Mouse (Mus musculus) cerebellum, adult 11 months (tissue): ENCODE results near the gene Stk38.
"Not testable (repeated sequence)": the region's sequence is repeated elsewhere in the genome, so short reads cannot be mapped to it uniquely, and the experiment has no call there.

ENCODE experiments used
- DNase-seq: peaks from one replicate; pipeline ENCODE4 v3.0.0; 2022

The Stk38 gene

DNA sequence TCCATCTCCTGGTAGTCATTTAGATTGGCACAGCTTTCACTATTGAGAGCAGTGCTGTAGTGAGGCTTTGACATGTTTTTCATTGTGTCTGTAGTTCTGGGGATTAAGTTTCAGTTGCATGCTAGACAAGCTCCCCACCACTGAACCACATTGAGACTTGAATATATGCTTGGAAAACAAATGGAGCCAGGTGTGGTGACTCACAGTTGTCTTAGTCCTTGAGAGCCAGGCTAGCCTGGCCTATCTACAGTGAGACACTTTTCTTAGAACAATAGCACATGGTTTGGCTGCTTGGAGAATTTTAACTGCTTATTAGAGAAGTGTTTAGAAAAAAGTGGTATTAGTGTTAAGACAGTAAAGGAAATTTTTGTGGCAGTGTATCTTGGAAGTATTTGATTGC lies 26.5 kb upstream of the Stk38 start:
- DNase-seq, result no peak

DNA sequence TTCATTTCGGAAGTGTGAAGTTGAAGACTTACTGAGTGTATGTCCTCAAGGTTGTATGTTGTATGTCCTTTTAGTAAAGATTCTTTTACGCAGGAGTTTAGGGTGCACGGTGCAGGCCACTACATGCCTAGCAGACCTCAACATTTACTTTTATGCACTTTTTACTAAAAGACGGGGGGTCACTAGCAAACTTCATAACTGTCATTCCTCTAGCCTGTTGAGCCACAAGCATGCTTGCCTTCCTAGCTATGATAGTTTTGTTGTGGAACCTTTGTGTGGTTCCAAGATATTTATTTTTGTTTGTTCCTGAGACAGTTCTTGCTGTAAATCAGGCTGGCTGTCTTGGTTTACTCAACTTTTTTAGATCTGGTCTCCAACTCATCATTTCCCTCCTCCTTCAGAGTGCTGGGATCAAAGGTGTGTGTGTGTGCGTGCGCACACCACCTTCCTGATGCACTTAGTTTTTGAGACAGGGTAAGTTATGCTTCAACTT lies 25.8 kb upstream of the Stk38 start:
- no peak for DNase-seq

DNA sequence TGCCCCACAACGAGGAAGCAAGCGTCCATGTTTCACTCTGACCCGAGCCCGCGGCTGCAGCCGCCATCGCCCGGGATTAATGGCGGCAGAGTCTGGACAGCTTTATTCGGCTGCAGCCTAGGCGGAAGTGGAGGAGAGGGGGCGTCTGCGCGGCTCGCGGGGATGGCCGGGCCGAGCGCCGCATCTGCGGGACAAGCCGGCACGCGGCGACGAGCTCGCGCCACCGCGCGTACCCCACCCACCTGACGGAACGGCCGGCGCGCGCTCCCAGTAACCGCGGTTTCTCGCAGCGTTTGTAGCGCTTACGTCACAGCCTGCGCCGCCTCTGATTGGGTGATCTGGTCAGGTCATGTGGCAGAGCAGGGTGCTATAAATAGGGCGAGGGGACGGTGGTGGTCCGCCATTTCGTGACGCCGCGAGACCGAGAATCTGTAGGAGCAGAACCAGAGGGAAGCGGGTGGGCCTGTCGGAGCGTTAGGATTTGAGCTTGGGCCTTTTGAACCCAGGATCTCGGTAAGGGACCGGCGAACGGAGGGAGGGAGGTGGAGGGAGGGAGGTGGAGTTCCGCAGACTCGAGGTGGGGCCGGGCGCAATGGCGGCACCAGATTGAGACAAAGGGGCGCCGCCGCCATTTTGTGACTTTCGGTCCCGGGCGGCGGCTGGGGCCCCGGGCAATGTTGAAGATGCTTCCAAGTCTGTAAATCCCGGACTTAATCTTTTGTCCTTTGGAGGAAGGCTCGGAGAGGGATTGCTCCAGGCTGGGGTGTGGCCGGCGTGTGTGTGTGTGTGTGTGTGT lies 24.7 kb upstream of the Stk38 start, which contains the start of gene Srsf3:
Gene Srsf3 (plus strand): TSS at position 355 of the 796 bp plus-strand sequence.
- DNase-seq, result peak; percentile 98

DNA sequence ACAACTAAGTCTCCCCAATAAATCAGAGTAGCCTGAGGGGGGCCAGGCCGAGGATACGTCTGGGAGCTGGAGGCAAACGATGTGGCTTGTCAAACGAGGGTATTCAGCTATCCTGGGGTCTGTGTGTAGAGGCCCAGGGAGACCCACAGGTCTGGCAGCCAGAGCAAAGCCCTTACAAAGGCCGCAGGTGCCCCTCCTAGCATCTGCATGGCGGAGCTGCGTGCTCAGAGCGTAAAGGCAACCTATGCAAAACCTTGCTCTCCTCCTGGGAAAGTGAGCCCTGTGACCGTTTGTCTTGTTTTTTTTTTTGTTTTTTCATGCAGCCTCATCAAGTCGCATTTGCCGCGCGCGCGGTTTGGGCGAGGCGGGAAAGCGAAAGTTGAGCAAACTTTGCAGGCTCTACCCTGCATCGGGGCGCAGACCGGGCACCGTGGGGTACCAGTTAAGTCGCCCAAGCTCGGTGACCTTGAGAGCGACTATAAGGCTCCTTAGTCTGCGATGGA lies 24.0 kb upstream of the Stk38 start:
- no peak for DNase-seq

GRCm38 (mm10) chr17:29031085-29031711 lies 23.4 kb upstream of the Stk38 start:
- not testable (repeated sequence) for DNase-seq

DNA sequence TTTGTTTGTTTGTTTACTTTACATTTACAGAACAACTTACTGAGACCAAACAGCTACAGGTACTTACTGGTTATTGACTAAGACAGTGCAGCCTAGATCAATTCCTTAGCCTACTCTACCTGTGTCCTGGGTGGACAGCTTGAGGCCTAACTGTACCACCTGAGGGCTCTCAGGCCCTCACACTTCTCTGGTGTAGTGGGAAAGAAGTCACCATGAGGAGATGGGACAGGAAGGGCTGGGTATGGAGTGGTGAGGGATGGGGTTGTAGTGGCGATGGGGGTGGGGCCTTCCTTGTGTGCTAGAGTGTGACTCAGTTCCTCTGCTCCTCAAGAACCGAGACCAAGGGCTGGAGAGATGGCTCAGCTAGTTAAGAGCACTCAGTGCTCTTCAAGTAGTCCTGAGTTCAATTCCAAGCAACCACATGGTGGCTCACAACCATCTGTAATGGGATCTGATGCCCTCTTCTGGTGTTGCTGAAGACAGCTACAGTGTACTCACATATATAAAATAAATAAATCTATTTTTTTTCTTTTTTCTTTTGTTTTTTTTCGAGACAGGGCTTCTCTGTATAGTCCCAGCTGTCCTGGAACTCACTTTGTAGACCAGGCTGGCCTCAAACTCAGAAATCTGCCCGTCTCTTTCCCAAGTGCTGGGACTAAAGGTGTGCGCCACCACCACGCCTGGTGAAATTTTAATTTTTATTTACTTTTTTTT lies 22.7 kb upstream of the Stk38 start:
- DNase-seq, result no peak

GRCm38 (mm10) chr17:29026652-29027356 lies 19.0 kb upstream of the Stk38 start:
- DNase-seq, result no peak

DNA sequence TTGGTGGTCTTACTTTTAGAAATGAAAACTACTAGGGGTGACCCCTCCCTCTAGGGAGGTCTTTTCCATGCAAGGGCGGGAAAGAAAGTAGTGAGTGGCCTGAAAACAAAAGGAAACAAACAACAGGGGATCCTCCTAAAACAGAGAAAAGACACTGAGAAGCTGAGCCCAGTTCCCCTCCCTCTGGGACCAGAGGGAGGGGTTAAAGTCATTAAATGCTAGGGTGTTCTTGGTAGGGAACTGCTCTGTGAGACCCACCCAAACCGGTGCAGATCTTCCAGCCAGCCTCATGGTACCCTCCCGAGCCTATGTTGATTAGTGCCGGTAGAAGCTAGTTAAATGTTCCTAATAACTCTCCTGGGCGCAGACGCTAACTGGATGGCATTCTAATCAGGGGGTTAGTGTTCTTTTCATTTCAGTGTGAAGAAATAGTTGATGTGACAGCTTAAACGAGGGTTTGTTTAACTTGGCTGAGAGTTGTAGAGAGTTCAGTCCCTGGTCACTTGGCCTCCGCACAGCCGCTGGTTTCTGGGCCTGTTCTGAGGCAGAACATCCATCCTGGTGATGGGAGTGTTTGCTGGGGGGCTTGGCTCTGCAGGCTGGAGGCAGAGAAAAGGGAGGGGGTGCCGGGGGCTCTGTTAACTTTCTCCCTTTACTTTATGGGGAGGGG lies 17.2 kb upstream of the Stk38 start:
- DNase-seq, result no peak

DNA sequence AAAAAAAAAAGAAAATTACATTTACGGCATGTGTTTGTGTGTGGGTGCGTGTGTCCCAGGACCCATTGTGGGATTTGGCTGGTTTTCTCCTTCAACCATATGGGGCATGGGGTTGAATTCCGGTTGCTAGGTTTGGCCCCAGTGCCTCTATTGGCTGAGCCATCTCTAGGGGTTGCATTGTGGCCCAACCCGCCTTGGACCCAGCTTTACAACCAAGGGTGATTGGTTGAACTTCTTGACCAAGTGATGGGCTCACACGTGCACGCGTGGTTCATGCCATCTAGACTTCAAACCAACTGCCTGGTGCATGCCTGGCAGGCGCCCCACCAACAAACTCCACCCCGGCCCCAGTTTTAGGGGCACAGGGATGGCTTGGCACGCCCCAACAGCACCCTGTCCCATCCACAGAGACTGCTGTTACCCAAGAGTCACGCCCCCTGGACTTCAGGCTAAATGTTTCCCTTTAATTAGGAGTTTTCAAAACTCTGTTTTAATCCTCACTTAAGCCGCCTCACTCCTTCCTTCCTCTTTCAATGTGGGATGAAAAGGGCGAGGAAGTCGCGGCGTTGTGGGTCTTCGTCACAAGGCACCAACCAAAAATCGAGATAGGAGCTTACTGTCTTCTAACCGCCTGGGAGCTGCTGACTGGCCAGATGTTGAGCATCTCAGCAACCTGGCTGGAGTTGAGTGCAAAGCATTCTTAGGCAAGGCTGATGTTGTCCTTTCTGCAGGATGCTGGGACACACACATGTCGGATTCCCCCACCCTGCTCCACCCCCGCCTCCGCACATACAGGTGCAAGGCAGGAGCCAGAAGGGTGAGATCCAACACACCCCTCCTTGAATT lies 16.5 kb upstream of the Stk38 start:
- no peak for DNase-seq

DNA sequence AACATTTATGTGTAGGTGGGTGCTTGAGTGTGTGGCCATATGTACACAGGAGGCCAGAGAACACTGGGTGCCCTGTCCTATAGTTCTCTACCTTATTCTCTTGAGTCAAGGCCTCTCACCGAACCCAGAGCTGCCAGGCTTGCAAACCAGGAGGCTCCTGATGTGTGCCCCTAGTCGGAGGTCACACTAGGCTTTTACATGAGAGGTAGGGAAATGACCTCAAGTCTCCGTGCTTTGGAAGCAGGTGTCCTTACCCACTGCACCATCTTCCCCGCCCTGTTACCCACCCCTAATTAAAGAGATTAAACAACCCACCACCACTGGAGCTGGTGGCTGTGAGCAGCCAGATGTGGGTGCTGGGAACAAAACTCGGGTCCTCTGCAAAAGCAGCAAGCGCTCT lies 15.6 kb upstream of the Stk38 start:
- no peak for DNase-seq

DNA sequence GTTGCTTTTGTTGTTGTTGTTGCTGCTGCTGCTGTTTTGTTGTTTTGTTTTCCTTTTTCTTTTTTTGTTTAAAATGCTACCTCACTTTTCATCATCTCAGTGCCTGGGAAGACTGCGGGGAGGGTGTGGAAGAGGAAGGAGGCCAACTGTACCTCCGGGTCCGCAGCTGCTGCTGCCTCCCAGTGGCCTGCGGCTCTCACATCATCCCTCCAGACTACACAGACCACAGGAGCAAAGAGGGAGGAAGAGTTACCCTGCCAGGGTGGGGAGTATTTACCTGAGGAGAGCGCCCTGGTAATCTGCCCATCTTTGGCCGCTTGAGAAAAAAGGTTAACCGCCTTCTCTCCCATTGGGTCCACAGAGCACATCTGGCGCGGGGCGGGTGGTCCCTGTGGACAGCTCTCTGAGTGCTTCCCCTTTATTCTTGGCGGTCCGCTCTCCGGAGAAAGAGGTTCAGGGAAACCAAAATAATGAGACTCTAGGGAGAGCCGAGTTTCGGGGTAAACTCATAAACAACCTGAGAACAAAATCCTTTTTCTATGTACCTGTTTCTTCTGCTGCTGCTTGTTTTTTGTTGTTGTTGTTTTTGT lies 14.5 kb upstream of the Stk38 start:
- no peak for DNase-seq

DNA sequence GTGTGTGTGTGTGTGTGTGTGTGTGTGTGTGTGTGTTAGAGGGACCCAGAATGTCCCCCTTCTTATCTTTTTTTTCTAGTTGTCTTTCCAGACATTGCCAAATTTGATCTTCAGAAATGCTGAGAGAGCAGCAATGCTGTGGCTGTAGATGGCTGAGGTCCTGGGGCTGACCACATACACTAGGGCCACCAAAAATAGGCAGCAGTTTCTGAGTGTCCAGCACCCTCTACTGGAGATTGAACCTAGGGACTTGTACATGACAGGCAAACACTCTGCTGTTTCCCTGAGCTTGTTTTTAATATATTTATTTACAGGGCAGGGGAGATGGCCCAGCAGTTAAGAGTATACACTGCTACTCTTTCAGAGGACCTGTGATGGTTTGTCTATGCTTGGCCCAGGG lies 12.6 kb upstream of the Stk38 start:
- no peak for DNase-seq

GRCm38 (mm10) chr17:29019391-29019790 lies 11.6 kb upstream of the Stk38 start:
- DNase-seq, result no peak

GRCm38 (mm10) chr17:29018292-29018984 lies 10.6 kb upstream of the Stk38 start:
- DNase-seq, result no peak

DNA sequence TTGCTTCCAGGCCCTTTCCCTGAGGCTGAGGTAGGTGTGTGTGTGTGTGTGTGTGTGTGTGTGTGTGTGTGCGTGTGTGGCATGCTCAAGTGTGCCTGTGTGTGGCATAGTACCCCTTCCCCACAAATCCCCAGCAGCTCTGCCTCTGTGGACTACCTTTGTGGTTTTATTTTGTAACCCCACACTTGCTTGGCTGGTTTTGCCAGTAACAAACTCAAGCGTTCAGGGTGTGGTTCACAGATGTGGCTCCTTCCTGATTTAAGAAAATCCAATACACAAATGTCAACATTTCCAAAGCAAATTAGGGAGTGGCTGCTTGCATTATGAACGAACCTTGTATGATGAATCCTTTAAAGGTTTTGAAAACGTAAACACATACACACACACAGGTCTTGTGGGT lies 8.9 kb upstream of the Stk38 start:
- no peak for DNase-seq

GRCm38 (mm10) chr17:29015638-29016037 lies 7.8 kb upstream of the Stk38 start:
- DNase-seq, result no peak

- DNase-seq, result no peak
Measured at GRCm38 (mm10) chr17:29014235-29014634, 6.4 kb upstream of the Stk38 start.

DNA sequence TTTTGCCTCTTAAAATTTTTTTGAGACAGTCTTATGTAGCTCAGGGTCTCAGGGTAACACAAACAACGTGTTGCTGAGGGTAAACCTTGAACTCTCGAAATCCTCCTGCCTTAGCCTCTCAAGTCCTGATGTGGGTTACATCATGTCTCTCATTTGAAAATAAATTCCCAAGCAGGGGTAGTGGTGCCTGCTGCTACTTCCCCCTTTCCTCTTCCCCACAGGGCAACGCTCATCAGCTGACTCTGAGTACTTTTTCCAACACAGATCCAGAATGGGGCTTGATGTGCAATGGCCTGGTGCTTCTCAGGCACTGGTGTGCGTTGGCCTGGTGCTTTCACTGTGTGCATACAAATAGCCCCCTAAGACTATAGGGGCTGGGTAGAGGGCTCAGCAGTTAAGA lies 1.4 kb upstream of the Stk38 start:
- no peak for DNase-seq

DNA sequence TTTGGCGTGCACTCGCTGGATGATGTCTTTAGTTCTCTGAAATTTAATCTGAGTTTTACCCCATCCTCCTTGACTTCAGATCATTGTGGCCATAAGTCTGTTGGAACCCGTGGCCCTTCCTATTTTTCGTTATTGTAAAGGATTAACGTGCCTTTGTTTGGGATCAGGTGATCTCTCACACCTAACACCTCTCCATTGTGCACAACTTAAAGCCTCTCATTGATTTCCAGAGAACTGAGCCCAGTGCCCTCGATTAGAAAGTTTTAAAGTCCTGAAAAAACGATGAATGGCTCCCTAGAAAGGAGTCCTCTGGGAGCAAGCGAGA lies 493 bp upstream of the Stk38 start:
- DNase-seq, result no peak

DNA sequence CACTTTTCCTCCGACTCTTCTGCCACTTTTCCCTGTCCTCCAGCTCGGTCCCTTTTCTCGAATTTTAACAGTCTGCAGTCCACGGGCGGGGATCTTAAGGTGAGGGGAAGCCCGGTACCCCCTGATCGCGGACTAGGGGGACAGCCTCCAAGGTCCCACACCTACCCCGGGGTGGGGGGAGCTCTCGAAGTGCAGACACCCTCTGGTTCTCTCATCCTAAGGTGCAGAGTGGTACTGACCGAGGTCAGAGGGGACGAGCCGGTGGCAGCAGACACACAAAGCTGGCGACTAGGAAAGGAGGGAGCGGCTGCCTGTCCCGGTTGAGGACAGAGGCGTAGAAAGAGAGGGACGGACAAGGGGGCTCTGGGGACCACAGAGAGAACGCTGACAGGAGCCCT lies 553 bp downstream of the Stk38 start:
- peak; percentile 33 for DNase-seq
